Mouse (Mus musculus) cerebellum, adult 18-20 months (tissue): ENCODE measurements around the gene Mta3.

Experiments used
- DNase-seq, 2 experiments: peaks; one replicate each; pipeline ENCODE4 v3.0.0; 2021

Gene Mta3

GRCm38 (mm10) chr17:83764538-83764937 lies 58.6 kb downstream of the Mta3 start:
- no peak for DNase-seq

- DNase-seq: no peak
Measured at GRCm38 (mm10) chr17:83767064-83767463, 61.1 kb downstream of the Mta3 start.

- DNase-seq: no peak
Measured at GRCm38 (mm10) chr17:83768309-83768708, 62.3 kb downstream of the Mta3 start.

GRCm38 (mm10) chr17:83770371-83770770 lies 64.4 kb downstream of the Mta3 start:
- no peak for DNase-seq

- no peak for DNase-seq
Measured at GRCm38 (mm10) chr17:83770931-83771330, 65.0 kb downstream of the Mta3 start.

GRCm38 (mm10) chr17:83772110-83772509 lies 66.1 kb downstream of the Mta3 start:
- no peak for DNase-seq

GRCm38 (mm10) chr17:83772711-83773110 lies 66.7 kb downstream of the Mta3 start:
- DNase-seq: no peak

GRCm38 (mm10) chr17:83776965-83777364 lies 71.0 kb downstream of the Mta3 start:
- no peak for DNase-seq

GRCm38 (mm10) chr17:83777462-83778051 lies 71.6 kb downstream of the Mta3 start:
- no peak for DNase-seq

GRCm38 (mm10) chr17:83780228-83780627 lies 74.3 kb downstream of the Mta3 start:
- no peak for DNase-seq

GRCm38 (mm10) chr17:83782740-83783139 lies 76.8 kb downstream of the Mta3 start:
- DNase-seq: peak in 1 of 2 experiments; percentile 30

GRCm38 (mm10) chr17:83786418-83786817 lies 80.5 kb downstream of the Mta3 start:
- DNase-seq: no peak

- no peak for DNase-seq
Measured at GRCm38 (mm10) chr17:83790158-83790557, 84.2 kb downstream of the Mta3 start.

GRCm38 (mm10) chr17:83792388-83792787 lies 86.4 kb downstream of the Mta3 start:
- no peak for DNase-seq

GRCm38 (mm10) chr17:83795121-83795520 lies 89.2 kb downstream of the Mta3 start:
- no peak for DNase-seq

- DNase-seq: no peak
Measured at GRCm38 (mm10) chr17:83799506-83800050, 93.6 kb downstream of the Mta3 start.

GRCm38 (mm10) chr17:83803987-83804386 lies 98.0 kb downstream of the Mta3 start:
- no peak for DNase-seq

GRCm38 (mm10) chr17:83805078-83805477 lies 99.1 kb downstream of the Mta3 start:
- DNase-seq: no peak

GRCm38 (mm10) chr17:83807345-83807744 lies 101.4 kb downstream of the Mta3 start:
- no peak for DNase-seq

GRCm38 (mm10) chr17:83807778-83808398 lies 101.9 kb downstream of the Mta3 start:
- peak; percentile 65 to 75 for DNase-seq

- no peak for DNase-seq
Measured at GRCm38 (mm10) chr17:83808476-83809098, 102.6 kb downstream of the Mta3 start.

GRCm38 (mm10) chr17:83809197-83809829 lies 103.3 kb downstream of the Mta3 start:
- DNase-seq: no peak

GRCm38 (mm10) chr17:83810285-83810684 lies 104.3 kb downstream of the Mta3 start:
- DNase-seq: no peak
